Mouse (Mus musculus): ENCODE results near the gene Mt2.

DNA sequence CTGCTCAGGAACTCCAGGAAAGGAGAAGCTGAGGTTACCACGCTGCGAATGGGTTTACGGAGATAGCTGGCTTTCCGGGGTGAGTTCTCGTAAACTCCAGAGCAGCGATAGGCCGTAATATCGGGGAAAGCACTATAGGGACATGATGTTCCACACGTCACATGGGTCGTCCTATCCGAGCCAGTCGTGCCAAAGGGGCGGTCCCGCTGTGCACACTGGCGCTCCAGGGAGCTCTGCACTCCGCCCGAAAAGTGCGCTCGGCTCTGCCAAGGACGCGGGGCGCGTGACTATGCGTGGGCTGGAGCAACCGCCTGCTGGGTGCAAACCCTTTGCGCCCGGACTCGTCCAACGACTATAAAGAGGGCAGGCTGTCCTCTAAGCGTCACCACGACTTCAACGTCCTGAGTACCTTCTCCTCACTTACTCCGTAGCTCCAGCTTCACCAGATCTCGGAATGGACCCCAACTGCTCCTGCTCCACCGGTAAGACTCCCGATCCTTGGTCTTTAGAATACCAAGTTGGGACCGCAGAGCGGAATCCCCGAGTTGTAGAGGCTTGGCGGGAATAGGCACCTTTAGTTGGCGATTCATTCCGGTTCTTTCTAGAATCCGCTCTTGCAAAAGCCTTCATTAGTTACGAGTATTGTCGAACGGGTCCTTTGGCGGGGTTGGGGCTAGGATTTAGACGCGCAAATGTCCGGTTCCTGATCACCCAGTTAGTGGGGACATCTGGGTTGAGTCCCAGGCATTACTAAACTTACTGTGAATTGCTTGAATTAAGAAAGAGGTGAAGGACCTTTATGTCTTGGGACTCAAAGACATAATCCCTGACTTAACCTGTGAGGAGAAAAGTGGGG lies 6.6 kb downstream of the Mt2 start, which contains the start of gene Mt1:
- TF ChIP-seq CTCF (IDR thresholded peaks at IDR 0.05; ENCODE audit: low read depth), result no peak
- peak; percentile 91 for TF ChIP-seq EP300 (IDR thresholded peaks at IDR 0.05; ENCODE audit: low read depth)

Measured in heart, postnatal 0 days (tissue).